Mouse (Mus musculus): ENCODE data around the gene Nxf2.
"Not testable (repeated sequence)": the region's sequence is repeated elsewhere in the genome, so short reads cannot be mapped to it uniquely, and the experiment has no call there.

Gene Nxf2

DNA sequence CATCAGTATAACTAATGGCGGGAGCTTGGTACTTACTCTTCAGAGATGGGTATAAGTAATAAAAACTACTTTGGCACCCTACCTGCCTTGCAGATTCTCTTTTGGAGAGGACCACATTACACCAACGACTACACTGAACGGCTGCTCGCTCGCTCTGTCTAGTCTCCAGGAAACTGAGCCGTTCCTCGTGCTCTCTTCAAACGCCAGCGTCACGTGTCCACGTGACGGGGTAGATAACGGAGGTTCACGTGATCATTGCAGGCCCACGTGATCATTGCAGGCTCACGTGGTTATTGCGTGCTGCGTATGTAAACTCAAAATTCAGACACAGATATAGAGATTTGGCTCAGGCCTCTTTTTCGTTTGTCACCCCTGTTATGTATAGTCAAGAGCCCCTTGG, at the start of gene Nxf2:
TSS of gene Nxf2 (minus strand) at position 209 of the 400 bp plus-strand sequence.
- DNase-seq: no peak

DNA sequence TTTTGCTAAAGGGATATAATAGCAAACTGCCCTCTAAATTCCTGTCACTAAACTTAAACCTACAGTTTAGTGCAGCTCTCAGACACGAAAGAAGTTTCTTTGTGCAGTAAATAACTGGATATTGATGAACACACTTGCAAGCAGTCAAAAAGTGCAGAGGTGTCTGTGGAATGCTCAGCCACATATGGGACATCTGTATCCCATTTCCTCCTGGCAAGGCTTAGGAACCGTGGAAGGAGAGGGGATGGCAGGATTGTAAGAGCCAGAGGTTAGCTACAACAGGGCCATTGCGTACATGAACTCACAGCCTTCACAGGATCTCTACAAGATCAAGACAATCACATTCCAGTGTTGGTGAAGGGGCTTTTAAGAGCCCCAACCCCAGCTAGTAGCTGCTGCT, 46.8 kb upstream of the Nxf2 start:
- no peak for DNase-seq

DNA sequence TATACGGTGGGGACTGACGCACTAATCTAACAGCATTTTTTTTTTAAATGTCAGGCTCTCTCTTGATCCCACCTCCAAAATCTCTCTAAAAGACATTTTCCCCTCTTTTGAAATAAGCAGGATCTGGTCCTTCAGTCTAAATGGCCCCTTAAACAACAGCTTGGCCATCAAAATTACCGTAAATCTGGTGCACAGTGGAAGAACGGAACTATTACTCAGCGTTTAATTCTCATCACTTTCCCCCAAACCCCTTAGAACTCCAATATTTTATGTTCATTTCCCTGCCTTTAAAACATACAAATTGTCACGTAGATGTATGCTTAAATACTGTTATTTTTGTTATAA, 44.9 kb upstream of the Nxf2 start:
- no peak for DNase-seq

DNA sequence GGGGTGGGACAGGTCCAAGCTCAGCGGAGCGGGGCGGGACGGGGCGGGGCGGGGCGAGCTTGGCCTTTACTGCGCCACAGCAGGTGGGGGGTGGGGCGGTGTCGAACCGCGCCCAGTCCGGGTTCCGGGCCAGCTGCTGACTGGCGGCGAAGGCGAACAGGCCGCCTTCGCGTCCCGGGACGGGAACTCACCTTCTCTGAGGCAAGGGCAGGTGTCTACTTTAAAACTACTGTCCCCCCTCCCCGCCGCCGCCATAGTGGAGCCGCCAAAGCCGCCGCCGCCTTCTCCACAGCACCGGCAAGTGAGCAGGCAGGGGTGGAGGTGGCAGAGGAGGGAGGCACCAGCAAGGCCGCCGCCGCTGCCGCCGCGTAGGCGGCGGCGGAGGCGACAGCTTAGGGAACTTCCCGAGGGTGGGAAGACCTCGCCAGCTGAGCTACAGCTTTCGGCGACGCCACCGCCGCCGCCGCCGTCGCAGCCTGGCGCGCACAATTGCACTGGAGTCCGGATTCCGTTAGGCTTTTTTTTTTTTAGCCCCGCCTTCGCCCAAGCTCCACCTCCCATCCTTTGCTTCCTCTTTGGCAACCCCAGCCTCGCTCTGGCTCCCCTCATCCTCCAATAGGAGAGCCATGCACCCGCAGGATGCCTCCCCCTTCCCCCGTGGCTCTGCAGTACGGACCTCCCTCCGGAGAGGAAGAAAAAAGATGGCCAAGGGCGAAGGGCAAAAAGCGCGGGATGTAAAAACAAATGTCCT, 44.3 kb upstream of the Nxf2 start, which contains the start of gene Zmat1:
TSS of gene Zmat1 (minus strand) at position 490 of the 751 bp plus-strand sequence.
- peak; percentile 94 to 95 for DNase-seq

DNA sequence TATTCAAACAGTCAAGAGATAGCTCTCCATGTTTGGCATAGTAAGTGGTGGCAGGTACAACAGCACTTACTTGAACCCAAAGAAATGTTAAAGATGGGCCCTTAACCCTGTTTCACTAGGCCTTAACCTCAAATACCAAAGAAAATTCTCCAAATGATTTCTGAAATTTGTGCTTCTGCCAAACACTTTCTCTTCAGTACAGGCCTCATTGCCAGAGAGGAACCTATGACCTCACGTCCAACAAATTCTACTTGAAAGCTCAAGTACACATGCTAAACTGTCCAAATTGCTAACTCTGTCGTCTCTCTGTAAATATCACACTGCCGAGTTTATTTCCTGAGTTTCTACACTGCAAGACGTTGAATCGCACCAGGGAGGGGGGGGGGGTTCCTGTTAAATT, 43.5 kb upstream of the Nxf2 start:
- peak in 1 of 2 experiments; percentile 32 for DNase-seq

DNA sequence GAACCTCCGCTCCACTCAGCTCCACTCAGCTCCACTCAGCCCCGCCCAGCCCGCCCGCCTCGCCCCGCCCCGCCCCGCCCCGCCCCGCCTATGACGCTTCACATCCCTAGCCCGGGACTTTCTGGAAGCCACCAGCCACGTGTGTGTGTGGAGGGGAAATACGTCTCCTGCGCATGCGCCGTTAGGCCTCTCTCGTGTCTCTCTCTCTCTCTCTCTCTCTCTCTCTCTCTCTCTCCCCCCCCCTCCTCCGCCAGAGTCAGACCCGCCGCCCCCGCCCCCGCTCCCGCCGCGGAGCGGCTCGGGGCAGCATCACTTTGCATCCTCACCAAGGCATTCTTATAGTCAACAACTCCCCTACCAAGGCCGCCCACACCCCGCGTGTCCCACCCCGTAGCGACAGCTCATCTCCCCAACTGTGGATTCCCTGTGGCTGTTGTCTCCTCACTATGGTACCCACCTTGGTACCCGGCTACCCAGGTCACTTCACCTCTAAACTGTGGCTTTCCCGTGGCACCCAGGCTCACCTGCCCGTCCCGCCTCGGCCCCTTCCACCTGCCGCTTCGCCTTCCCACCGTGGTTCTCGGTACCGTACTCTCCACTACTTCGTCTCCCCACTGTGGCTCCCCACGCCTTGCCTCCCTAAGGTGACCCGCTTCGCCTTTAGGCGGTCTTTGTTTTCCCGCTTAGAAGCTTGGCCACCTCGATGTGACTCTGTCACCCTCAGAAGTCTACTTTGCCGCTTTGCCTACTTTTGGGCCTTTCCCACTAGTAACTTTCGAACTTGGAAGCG, 1.1 kb downstream of the Nxf2 start:
- peak; percentile 47 to 53 for DNase-seq

DNA sequence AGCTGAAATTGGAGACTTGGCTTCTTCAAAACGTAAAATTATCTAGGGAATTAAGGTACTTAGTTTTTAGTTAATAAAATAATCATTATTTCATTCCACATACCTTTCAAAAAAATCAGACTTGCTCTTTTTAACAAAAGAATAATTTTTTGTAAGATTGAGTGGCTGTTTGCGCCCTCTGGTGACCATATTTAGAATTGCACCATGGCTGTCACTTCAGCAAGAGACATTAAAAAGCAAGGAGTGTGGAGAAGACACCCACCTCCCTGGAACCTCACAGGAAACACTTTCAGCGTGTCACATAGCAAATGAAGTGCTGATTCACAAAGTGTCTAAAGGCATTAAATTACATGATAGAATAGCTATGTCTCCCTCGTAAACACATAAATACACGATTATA, 34.2 kb downstream of the Nxf2 start:
- peak in 1 of 2 experiments; percentile 2 for DNase-seq

DNA sequence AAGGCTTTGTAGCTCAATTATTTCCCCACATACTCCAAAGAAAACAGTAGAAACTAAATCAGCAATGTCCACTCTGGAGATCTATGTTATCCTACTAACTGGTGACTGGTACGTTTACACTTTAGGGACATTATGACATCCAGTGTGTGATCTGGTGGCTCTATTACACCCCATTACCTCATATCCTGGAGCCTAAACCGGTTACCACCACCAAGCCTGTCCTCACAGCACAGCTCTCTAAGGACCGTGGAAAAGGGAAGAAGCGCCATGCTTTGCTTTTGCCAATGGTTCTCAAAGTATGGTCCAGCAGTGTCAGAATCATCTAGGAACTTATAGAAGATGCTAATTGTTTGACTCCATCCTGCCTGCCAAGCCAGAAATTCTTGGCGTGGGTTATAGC, 34.6 kb downstream of the Nxf2 start:
- DNase-seq: no peak

DNA sequence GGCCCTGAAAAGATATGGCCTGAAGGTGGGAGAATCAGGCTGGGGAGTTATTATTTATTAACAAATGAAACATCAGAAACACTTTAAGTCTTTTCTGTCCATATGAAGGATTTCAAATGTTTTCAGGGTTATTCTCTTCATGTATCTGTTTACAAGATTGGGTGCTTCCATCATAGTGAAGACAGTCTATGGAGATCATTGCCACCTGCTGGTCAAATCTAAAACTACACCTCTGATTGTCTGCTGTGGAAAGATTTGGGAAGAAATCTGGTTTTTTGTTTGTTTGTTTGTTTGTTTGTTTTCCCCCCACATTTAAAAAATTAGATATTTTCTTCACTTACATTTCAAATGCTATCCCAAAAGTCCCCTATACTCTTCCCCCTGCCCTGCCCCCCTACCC, 39.5 kb downstream of the Nxf2 start:
- peak in 1 of 2 experiments; percentile 10 for DNase-seq

DNA sequence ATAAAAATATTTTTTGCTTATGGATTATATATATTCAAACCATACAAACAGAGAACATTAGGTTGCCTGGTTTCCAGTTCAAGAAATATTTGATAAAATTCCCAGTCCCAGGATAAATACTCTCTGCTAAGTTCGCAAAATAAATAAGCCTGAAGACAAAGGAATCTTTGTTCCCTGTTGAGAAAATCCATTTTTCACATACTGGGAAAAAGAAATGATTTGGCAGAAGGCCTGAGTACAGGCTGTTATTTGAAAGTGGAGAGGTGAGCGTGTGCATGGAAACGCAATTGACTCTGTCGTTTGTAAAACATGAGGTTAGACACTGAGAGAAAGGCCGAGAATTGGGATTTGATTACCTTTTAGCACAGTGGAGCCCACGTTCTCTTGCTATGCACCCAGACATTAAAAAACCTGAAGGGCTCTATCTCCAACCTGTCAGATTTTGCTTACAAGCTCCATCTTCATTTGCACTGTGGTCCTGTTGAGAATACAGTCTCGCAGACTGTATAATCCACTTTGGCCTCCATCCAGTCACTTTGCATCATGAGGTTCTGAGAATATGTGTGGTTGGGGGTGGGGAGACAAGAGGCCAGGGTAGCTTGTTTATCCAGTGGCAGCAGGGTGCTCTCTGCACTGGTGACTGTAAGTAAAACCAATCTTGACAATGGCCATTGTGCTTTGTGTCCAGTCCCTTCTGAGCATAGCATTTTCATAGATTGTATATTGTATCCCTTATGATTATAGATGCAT, 40.7 kb downstream of the Nxf2 start:
- no peak for DNase-seq

DNA sequence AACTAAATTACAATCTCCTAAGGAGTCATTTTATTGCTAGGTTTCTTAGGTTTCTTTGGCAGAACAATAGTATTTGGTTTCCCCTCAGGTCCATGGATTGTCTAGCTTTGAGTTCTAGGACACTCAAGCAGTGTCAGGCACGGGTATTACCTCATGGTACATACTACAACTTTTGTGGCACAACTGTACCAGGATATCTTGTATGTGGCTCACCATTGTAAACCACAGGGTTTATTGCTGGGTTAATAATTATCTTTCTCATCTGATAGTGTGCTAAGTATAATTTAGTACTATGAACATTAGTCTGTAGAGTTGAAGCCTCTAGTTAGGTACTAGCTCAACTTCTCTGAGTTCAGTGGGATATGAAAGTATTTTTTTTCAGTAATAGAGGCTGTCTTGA, 45.3 kb downstream of the Nxf2 start:
- DNase-seq: no peak

DNA sequence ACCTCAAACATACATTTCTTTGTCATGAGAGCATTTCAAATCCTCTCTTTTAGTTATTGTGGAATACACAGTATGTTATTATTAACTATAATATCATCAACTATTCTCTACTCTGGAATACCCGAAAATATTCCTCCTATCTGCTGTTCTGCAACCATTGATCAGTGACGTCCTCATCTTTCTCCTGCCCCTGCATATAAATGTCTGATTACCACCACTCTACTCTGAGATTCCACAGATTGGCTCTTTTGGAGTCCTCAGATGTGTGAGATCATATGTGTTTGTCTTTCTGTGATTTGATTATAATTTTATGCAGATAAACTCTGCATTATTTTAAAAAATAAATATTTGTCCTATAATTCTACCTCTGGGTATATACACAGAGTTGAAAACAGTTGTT, 48.8 kb downstream of the Nxf2 start:
- DNase-seq: no peak

DNA sequence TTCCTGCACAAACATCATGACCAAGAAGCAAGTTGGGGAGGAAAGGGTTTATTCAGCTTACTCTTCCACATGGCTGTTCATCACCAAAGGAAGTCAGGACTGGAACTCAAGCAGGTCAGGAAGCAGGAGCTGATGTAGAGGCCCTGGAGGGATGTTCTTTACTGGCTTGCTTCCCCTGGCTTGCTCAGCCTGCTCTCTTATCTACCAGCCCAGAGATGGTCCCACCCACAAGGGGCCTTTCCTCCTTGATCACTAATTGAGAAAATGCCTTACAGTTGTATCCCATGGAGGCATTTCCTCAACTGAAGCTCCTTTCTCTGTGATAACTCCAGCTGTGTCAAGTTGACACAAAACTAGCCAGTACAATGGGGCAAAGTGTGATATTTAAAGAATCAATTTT, 49.2 kb downstream of the Nxf2 start:
- not testable (repeated sequence) for DNase-seq

DNA sequence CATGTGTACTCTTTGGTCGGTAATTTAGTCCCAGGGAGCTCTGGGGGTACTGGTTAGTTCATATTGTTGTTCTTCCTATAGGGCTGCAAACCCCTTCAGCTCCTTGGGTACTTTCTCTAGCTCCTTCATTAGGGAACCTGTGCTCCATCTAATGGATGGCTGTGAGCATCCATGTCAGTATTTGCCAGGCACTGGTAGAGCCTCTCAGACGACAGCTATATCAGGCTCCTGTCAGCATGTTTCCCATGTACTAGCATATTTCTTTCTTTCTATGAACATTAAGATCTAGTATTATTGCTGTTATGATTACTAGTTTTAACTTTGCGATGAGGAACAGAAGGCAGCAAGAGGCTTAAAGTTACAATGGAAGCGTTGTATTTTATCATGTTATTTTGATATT, 49.7 kb downstream of the Nxf2 start:
- DNase-seq: no peak

DNA sequence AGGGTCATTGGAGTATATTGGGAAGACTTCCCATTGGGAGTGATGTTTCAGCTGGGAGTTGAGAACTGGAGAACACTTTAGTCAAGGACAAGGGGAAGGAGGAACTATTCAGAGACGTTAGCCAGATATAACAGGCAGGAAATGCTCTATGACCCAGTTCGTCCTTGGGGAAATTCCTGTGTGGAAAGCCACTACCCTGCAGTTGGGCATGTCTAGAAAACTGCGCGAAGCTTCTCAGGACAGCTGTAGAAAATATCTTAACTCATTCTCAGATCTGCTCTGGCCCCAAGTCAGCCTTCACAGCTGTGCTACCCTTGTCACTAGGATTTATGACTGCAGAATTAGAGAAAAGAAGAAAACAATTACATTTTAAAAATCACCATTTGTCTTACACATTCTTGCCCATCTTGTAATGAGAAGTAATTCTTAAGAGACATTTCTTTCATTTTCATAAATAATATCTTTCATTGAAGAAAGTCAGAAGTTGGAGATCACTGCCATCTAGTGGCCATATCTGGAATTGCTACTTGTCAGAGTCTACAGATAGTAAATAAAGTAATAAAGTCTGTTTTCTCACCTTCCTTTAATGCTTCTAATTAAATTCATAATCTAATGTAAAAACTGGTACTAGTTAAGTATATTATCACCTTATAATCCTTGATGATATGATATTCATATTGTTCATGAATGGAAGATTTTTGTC, 51.2 kb downstream of the Nxf2 start:
- peak in 1 of 2 experiments; percentile 10 for DNase-seq

DNA sequence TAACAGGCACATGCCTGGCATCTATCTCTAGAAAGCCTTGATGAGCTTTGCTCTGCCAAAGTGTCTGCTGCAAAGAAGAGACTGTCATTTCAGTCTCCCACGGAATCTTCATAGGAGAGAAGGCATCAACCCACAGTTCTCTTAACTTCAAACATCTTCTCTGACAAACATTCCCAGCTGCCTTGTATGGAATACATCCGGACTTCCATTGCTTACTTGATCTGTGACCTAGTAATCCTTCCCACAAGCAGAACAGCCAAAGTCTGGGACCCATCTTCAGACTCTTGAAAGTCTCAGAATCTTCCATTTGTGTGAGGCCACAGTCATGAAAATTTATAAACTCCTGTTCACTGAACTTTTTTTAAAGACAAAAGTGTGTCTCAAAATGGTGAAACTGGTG, 51.7 kb downstream of the Nxf2 start:
- no peak for DNase-seq

DNA sequence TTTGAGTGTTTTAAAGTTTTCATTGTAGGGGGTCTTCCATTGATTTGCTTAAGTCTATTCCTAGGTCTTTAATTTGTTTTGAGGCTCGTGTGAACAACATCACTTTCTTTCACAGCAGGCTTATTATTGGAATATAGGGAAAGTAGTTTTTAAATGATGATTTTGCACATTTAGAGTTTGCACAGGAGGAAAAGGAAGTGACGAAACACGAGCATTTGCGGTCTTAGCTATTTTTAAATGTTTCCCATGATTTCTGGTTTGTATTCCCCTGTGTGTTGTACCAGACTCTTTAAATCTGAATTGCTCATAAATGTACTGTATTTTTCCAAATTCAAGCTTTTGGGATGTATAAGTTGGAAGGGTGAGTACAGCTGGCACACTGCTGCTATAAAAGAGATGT, 54.2 kb downstream of the Nxf2 start:
- no peak for DNase-seq

Measured in lung, adult 18-20 months (tissue).